ENCODE assay signal across 8 mouse cellular contexts in genomic region chr9:104408571-104409294, GRCm38 (mm10).
DNase-seq lines count a peak whose midpoint lies in the region; ATAC-seq and TF ChIP-seq lines count a peak whose summit lies in the region.

No protein-coding gene starts in this region.

- H3K4me1 ChIP-seq in forebrain, embryonic 15.5 days, result peaks cover 21% of the 10 kb centered on the region
- no peaks in the 10 kb centered on the region; the same call in 1 of the 2 replicates for H3K4me1 ChIP-seq in midbrain, postnatal 0 days (ENCODE audit: insufficient read depth, low read length)

- WGBS in forebrain, embryonic 15.5 days, result 16% methylated on average over 21 of the region's 21 CpGs
- 24% methylated on average over 21 of the region's 21 CpGs for WGBS in midbrain, postnatal 0 days

- intact Hi-C loops in left cerebral cortex, postnatal 36 days (cut with DNase I), result no loop called here
- intact Hi-C loops in gastrocnemius, postnatal 36 days (cut with DNase I), result no loop called here

- peaks cover 10% of the 10 kb centered on the region for H3K27me3 ChIP-seq in forebrain, embryonic 15.5 days
- H3K27me3 ChIP-seq in midbrain, postnatal 0 days (ENCODE audit: insufficient read depth, low read length), result peaks cover 3% of the 10 kb centered on the region; the same call in 1 of the 2 replicates

- H3K9me3 ChIP-seq in forebrain, embryonic 15.5 days, result no peaks in the 10 kb centered on the region
- H3K9me3 ChIP-seq in midbrain, postnatal 0 days (ENCODE audit: low read length), result no peaks in the 10 kb centered on the region

- H3K4me3 ChIP-seq in forebrain, embryonic 15.5 days, result peak overlapping the region; percentile 36
- peak overlapping the region; percentile 39 for H3K4me3 ChIP-seq in midbrain, postnatal 0 days (ENCODE audit: low read depth, low read length)

- peak overlapping the region; percentile 50 for H3K4me2 ChIP-seq in forebrain, embryonic 15.5 days (replicated peaks)
- peak overlapping the region; percentile 57 for H3K4me2 ChIP-seq in midbrain, postnatal 0 days (ENCODE audit: low read depth, low read length, poor library complexity, severe bottlenecking)

- no peak for TF ChIP-seq CTCF in midbrain, postnatal 0 days (IDR thresholded peaks at IDR 0.05)

- H3K27ac ChIP-seq in forebrain, embryonic 15.5 days (replicated peaks), result no peak overlapping the region
- no peak overlapping the region for H3K27ac ChIP-seq in midbrain, postnatal 0 days (ENCODE audit: low read depth, low read length)

- ATAC-seq in forebrain, embryonic 15.5 days (replicated peaks), result peak; percentile 48; the same call in 1 of the 2 replicates
- ATAC-seq in midbrain, postnatal 0 days (ENCODE audit: low FRiP score), result peak; percentile 41; the same call in 1 of the 2 replicates

- H3K36me3 ChIP-seq in forebrain, embryonic 15.5 days, result no peaks in the 10 kb centered on the region
- H3K36me3 ChIP-seq in midbrain, postnatal 0 days (ENCODE audit: insufficient read depth, low read length), result no peaks in the 10 kb centered on the region

- H3K9ac ChIP-seq in forebrain, embryonic 15.5 days (replicated peaks), result 0 out of 2 replicates have a peak overlapping the region, but pooled peaks have one; percentile 17
- peak overlapping the region; percentile 19; the same call in 1 of the 2 replicates for H3K9ac ChIP-seq in midbrain, postnatal 0 days (replicated peaks; ENCODE audit: low read length, poor library complexity, severe bottlenecking)

- peak; percentile 14 for DNase-seq in adrenal gland, adult 2 months
- DNase-seq in adrenal gland, postnatal 25 days, result no peak
- DNase-seq in c-Kit-positive CD71-positive TER-119-negative erythroid progenitor cells, embryonic 14.5 days (ENCODE audit: low read depth), result peak; percentile 40
- DNase-seq in kidney, adult 11 months, result peak; percentile 9
- DNase-seq in left cerebral cortex, postnatal 36 days (ENCODE audit: low spot score in 2 of 2), result peak; percentile 69 to 72
- DNase-seq in midbrain, postnatal 0 days (ENCODE audit: low spot score), result peak; percentile 63
- no peak for DNase-seq in gastrocnemius, postnatal 36 days

Comparison
In these comparisons a context has a peak if more than half of its experiments do, and no peak if none do; other contexts are left out.
1. DNase-seq: peak in adrenal gland, adult 2 months (single experiment), c-Kit-positive CD71-positive TER-119-negative erythroid progenitor cells, embryonic 14.5 days (single experiment), kidney, adult 11 months (single experiment), left cerebral cortex, postnatal 36 days (2 of 2) and midbrain, postnatal 0 days (single experiment); none in adrenal gland, postnatal 25 days (single experiment) and gastrocnemius, postnatal 36 days (0 of 2).